Mouse (Mus musculus) forebrain, embryonic 11.5 days (tissue): ENCODE measurements around the gene Zfp87. TPM values are rescaled to one million over a fixed set of nuclear protein-coding genes. Genes with fewer than 3 reads are reported as not detected.

Experiments
- ATAC-seq: fragments of 200-750 bp; cut with Nextera tagmentation; replicated peaks from 2 replicates; pipeline ENCODE4 v1.8.0; 2017; ENCODE audit warnings: moderate TSS enrichment; ENCODE audit not compliant: low FRiP score
- DNase-seq: peaks from one replicate; pipeline ENCODE4 v3.0.0-alpha.2; 2017; ENCODE audit warnings: low spot score
- H3K27ac ChIP-seq: fragments of 300-500 bp; sonication (generic); 2 replicates; pipeline ENCODE4 v1.5.1; 2014; ENCODE audit warnings: low read depth, low read length
- H3K27me3 ChIP-seq: fragments of 300-500 bp; sonication (generic); 2 replicates; pipeline ENCODE4 v1.6.1; 2014; ENCODE audit warnings: mild to moderate bottlenecking, low read length, mixed read lengths; ENCODE audit not compliant: control insufficient read depth, insufficient read depth
- H3K36me3 ChIP-seq: fragments of 300-500 bp; sonication (generic); 2 replicates; pipeline ENCODE4 v1.6.1; 2014; ENCODE audit warnings: mild to moderate bottlenecking, low read length, moderate library complexity, mixed read lengths; ENCODE audit not compliant: control insufficient read depth, insufficient read depth
- H3K4me1 ChIP-seq: fragments of 300-500 bp; sonication (generic); replicated peaks from 2 replicates; pipeline ENCODE4 v1.6.1; 2014; ENCODE audit warnings: low read length, mixed read lengths; ENCODE audit not compliant: control insufficient read depth, insufficient read depth
- H3K4me2 ChIP-seq: fragments of 300-500 bp; sonication (generic); 2 replicates; pipeline ENCODE4 v1.6.1; 2014; ENCODE audit warnings: low read depth, mild to moderate bottlenecking, low read length, moderate library complexity, mixed read lengths; ENCODE audit not compliant: severe bottlenecking
- H3K4me3 ChIP-seq: fragments of 300-500 bp; sonication (generic); 2 replicates; pipeline ENCODE4 v1.5.1; 2014; ENCODE audit warnings: low read depth, low read length
- H3K9ac ChIP-seq: fragments of 300-500 bp; sonication (generic); 2 replicates; pipeline ENCODE4 v1.6.1; 2014; ENCODE audit warnings: low read length
- H3K9me3 ChIP-seq: fragments of 300-500 bp; sonication (generic); 2 replicates; pipeline ENCODE4 v1.6.1; 2016; ENCODE audit warnings: low read length, mixed read lengths; ENCODE audit not compliant: control insufficient read depth
- WGBS: fragments of 180-500 bp; shearing (Covaris S2); extraction: QIAGEN DNeasy Blood & Tissue Kit; methylation state at CpG from one replicate; pipeline ENCODE4 v1.1.7; 2014; 5-methylcytosine and 5-hydroxymethylcytosine counted together
- polyA plus RNA-seq: library from polyadenylated mRNA; unstranded; fragments of >200 nt; fragmentation: Nextera tagmentation; extraction: Ambion mirVana; gene quantifications from 2 replicates; pipeline ENCODE4 v1.2.1, GENCODE M21; 2014

Gene Zfp87
- polyA plus RNA-seq, 1 experiment from 2014 or later = 29.5 TPM

- peak within 1 kb of the TSS; percentile 66 for H3K4me2 ChIP-seq
- H3K9ac ChIP-seq = peak within 1 kb of the TSS; percentile 60
- ATAC-seq = peak; percentile 97
- H3K27me3 ChIP-seq = no peaks in the 10 kb centered on the region
- WGBS = under 1% methylated on average over 22 of the region's 22 CpGs
- H3K9me3 ChIP-seq = no peaks in the 10 kb centered on the region
- peaks cover 4% of the 10 kb centered on the region; the same call in 1 of the 2 replicates for H3K4me1 ChIP-seq
- DNase-seq = peak; percentile 80
- H3K27ac ChIP-seq = no peak within 1 kb of the TSS
- H3K36me3 ChIP-seq = no peaks in the 10 kb centered on the region
- peak within 1 kb of the TSS; percentile 52 for H3K4me3 ChIP-seq
These were observed 25.8 kb downstream of the Zfp87 start, which contains the start of gene Zfp58 for GRCm38 (mm10) chr13:67500084-67500719. TSS of gene Zfp58 (minus strand) at chr13:67500555.

GRCm38 (mm10) chr13:67495631-67496030, 30.3 kb downstream of the Zfp87 start:
- no peak for DNase-seq
- peaks cover 11% of the 10 kb centered on the region; the same call in 1 of the 2 replicates for H3K9me3 ChIP-seq
- peaks cover 16% of the 10 kb centered on the region for H3K36me3 ChIP-seq
- H3K4me1 ChIP-seq = peaks cover 4% of the 10 kb centered on the region; the same call in 1 of the 2 replicates
- no peak overlapping the region for H3K4me2 ChIP-seq
- no peak overlapping the region for H3K4me3 ChIP-seq
- no peaks in the 10 kb centered on the region for H3K27me3 ChIP-seq
- WGBS = 95% methylated on average over 1 of the region's 1 CpGs
- ATAC-seq = no peak
- no peak overlapping the region for H3K27ac ChIP-seq
- no peak overlapping the region for H3K9ac ChIP-seq

- ATAC-seq (peak; percentile 69), DNase-seq (no peak)
- H3K4me1 ChIP-seq = no peaks in the 10 kb centered on the region
- H3K4me2 ChIP-seq = peak overlapping the region; percentile 65
- 43% methylated on average over 8 of the region's 8 CpGs for WGBS
- peak overlapping the region; percentile 53 for H3K9ac ChIP-seq
- no peak overlapping the region for H3K27ac ChIP-seq
- H3K4me3 ChIP-seq = peak overlapping the region; percentile 46
- H3K9me3 ChIP-seq = no peaks in the 10 kb centered on the region
- H3K36me3 ChIP-seq = peaks cover 3% of the 10 kb centered on the region; the same call in 1 of the 2 replicates
- no peaks in the 10 kb centered on the region for H3K27me3 ChIP-seq
These were observed 41.6 kb downstream of the Zfp87 start for GRCm38 (mm10) chr13:67484424-67484811.

GRCm38 (mm10) chr13:67483625-67484423, 42.2 kb downstream of the Zfp87 start, which contains the start of gene Zfp874b:
TSS of gene Zfp874b (minus strand) at chr13:67484258.
- WGBS = 7% methylated on average over 20 of the region's 20 CpGs
- H3K4me1 ChIP-seq = no peaks in the 10 kb centered on the region
- no peaks in the 10 kb centered on the region for H3K9me3 ChIP-seq
- peak within 1 kb of the TSS; percentile 65 for H3K4me2 ChIP-seq
- H3K9ac ChIP-seq = peak within 1 kb of the TSS; percentile 53
- DNase-seq = peak; percentile 82
- no peaks in the 10 kb centered on the region; the same call in 1 of the 2 replicates for H3K36me3 ChIP-seq
- no peaks in the 10 kb centered on the region for H3K27me3 ChIP-seq
- peak; percentile 91 for ATAC-seq
- H3K27ac ChIP-seq = no peak within 1 kb of the TSS
- peak within 1 kb of the TSS; percentile 46 for H3K4me3 ChIP-seq

GRCm38 (mm10) chr13:67481528-67481927, 44.4 kb downstream of the Zfp87 start:
- Histone ChIP-seq H3K9me3 (no peaks in the 10 kb centered on the region), H3K9ac (no peak overlapping the region), H3K27me3 (no peaks in the 10 kb centered on the region), H3K4me1 (no peaks in the 10 kb centered on the region), H3K36me3 (no peaks in the 10 kb centered on the region), H3K27ac (no peak overlapping the region), H3K4me3 (no peak overlapping the region), H3K4me2 (no peak overlapping the region)
- ATAC-seq (no peak), DNase-seq (no peak)
- 67% methylated on average over 4 of the region's 4 CpGs for WGBS

- H3K4me3 ChIP-seq = no peak overlapping the region
- no peaks in the 10 kb centered on the region for H3K4me1 ChIP-seq
- H3K4me2 ChIP-seq = no peak overlapping the region
- H3K36me3 ChIP-seq = no peaks in the 10 kb centered on the region; the same call in 1 of the 2 replicates
- ATAC-seq (no peak), DNase-seq (no peak)
- H3K9ac ChIP-seq = no peak overlapping the region
- no peaks in the 10 kb centered on the region for H3K27me3 ChIP-seq
- no peak overlapping the region for H3K27ac ChIP-seq
- WGBS = 85% methylated on average over 3 of the region's 3 CpGs
- H3K9me3 ChIP-seq = no peaks in the 10 kb centered on the region
These were observed 56.7 kb downstream of the Zfp87 start for GRCm38 (mm10) chr13:67469274-67469673.

Other genes with a start within 250 kb of the Zfp87 start
- 1.5 and 1.9 TPM in 2 replicates for gene Zfp458, start 247.7 kb downstream of the Zfp87 start, polyA plus RNA-seq
- 0.36 and 0.56 TPM in 2 replicates for gene Zfp457, start 219.7 kb downstream of the Zfp87 start, polyA plus RNA-seq
- 1.7 and 2.3 TPM in 2 replicates for gene Zfp595, start 193.6 kb downstream of the Zfp87 start, polyA plus RNA-seq
- gene Gm28044, start 165.6 kb downstream of the Zfp87 start, polyA plus RNA-seq = 1.6 and 2.1 TPM in 2 replicates
- 0.95 and 1.1 TPM in 2 replicates for gene Zfp953, start 165.6 kb downstream of the Zfp87 start, polyA plus RNA-seq
- gene Gm28041, start 150.4 kb downstream of the Zfp87 start, polyA plus RNA-seq = not detected in 2 replicates
- 0.79 and 0.81 TPM in 2 replicates for gene Zfp456, start 150.4 kb downstream of the Zfp87 start, polyA plus RNA-seq
- 3.7 and 4.4 TPM in 2 replicates for gene Zfp429, start 126.4 kb downstream of the Zfp87 start, polyA plus RNA-seq
- 0.56 and 0.76 TPM in 2 replicates for gene Zfp459, start 104.8 kb downstream of the Zfp87 start, polyA plus RNA-seq
- gene Zfp874a, start 74.6 kb downstream of the Zfp87 start, polyA plus RNA-seq = 5.2 and 6.0 TPM in 2 replicates
- 0.79 and 0.84 TPM in 2 replicates for gene Zfp874b, start 41.9 kb downstream of the Zfp87 start, polyA plus RNA-seq
- 14.3 and 15.3 TPM in 2 replicates for gene Zfp58, start 25.6 kb downstream of the Zfp87 start, polyA plus RNA-seq
- 0.19 TPM in 1 of 2 replicates, not detected in the other for gene Gm26965, start within 50 bp of the Zfp87 start, polyA plus RNA-seq
- 16.9 and 19.2 TPM in 2 replicates for gene Zfp748, start 27.7 kb upstream of the Zfp87 start, polyA plus RNA-seq
- gene Zfp729b, start 83.5 kb upstream of the Zfp87 start, polyA plus RNA-seq = 4.1 and 5.5 TPM in 2 replicates
- not detected in 2 replicates for gene Gm49345, start 111.6 kb upstream of the Zfp87 start, polyA plus RNA-seq
- gene Zfp729a, start 111.6 kb upstream of the Zfp87 start, polyA plus RNA-seq = 3.4 and 4.5 TPM in 2 replicates
- 12.8 and 13.6 TPM in 2 replicates for gene Zfp738, start 160.9 kb upstream of the Zfp87 start, polyA plus RNA-seq
- gene Zfp65, start 203.0 kb upstream of the Zfp87 start, polyA plus RNA-seq = 4.9 and 5.9 TPM in 2 replicates
- 5.5 and 6.5 TPM in 2 replicates for gene Zfp85, start 229.1 kb upstream of the Zfp87 start, polyA plus RNA-seq